Mouse (Mus musculus) forebrain, embryonic 15.5 days (tissue): Measurements from ENCODE around the gene Lsm11. TPM values are rescaled to one million over a fixed set of nuclear protein-coding genes. Genes with fewer than 3 reads are reported as not detected.

Experiments
- polyA plus RNA-seq: library from polyadenylated mRNA; unstranded; fragments of >200 nt; fragmentation: Nextera tagmentation; extraction: Ambion mirVana; gene quantifications from 2 replicates; pipeline ENCODE4 v1.2.1, GENCODE M21; 2015

The Lsm11 gene
- polyA plus RNA-seq, 1 experiment from 2014 or later = 13.3 TPM

Other genes starting within 250 kb of the Lsm11 start
- 47.4 and 51.1 TPM in 2 replicates for gene Clint1, start 92.9 kb downstream of the Lsm11 start, polyA plus RNA-seq
- gene Thg1l, start 10.6 kb upstream of the Lsm11 start, polyA plus RNA-seq = 9.2 and 10.2 TPM in 2 replicates
- gene Sox30, start 35.4 kb upstream of the Lsm11 start, polyA plus RNA-seq = 0.17 and 0.18 TPM in 2 replicates
- 5.3 and 6.5 TPM in 2 replicates for gene Gm12166, start 107.4 kb upstream of the Lsm11 start, polyA plus RNA-seq
- 8.5 and 9.0 TPM in 2 replicates for gene Adam19, start 111.1 kb upstream of the Lsm11 start, polyA plus RNA-seq
- 0.22 and 0.23 TPM in 2 replicates for gene Nipal4, start 221.6 kb upstream of the Lsm11 start, polyA plus RNA-seq